Mouse (Mus musculus): ENCODE results near the gene Slc22a4.
"Not testable (repeated sequence)": the region's sequence is repeated elsewhere in the genome, so short reads cannot be mapped to it uniquely, and the experiment has no call there.

DNA sequence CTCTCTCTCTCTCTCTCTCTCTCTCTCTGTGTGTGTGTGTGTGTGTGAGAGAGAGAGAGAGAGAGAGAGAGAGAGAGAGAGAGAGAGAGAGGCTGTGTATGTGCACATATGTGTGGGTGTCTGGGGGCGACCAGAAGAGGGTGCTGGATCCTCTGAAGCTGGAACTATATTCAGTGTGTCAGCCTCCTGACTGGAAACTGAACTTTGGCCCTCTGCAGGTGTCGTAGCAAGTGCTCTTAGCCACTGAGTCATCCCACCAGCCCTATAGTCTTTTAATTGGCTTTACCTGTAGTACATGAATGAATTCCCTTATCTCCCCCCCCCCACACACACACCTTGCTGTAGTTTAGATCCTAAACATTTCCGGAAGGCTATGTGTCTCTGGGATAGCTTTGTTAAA lies 5.0 kb upstream of the Slc22a4 start:
- TF ChIP-seq CTCF (IDR thresholded peaks at IDR 0.05 in 2 of 3, conservative IDR thresholded peaks at IDR 0.05 in 1 of 3; ENCODE audit: control insufficient read depth in 1 of 3, insufficient read depth in 1 of 3, low read depth in 2 of 3, low read length in 3 of 3, poor library complexity in 1 of 3, severe bottlenecking in 1 of 3); EP300 (IDR thresholded peaks at IDR 0.05; ENCODE audit: low read depth in 1 of 2, low read length in 2 of 2): not testable (repeated sequence)
